Mouse (Mus musculus) spleen, adult 2 months (tissue): ENCODE measurements at regions not wholly inside any gene's neighbourhood (a gene's known extent, or its start where the extent isn't known, plus 50 kb on each side); places are given as distances from the start of the nearest gene placed in this dataset.

Experiments used
- DNase-seq, 2 experiments: peaks; one replicate each; pipeline versions ENCODE4 v3.0.0 to v3.0.0-alpha.2; 2012 to 2021; ENCODE audit warnings: low spot score in 2 of 2, low read depth in 1 of 2
- H3K27ac ChIP-seq: fragments of 200-500 bp; 2 replicates; pipeline ENCODE4 v1.5.1; 2012; ENCODE audit warnings: low read length, inconsistent platforms; ENCODE audit not compliant: insufficient read depth
- H3K27me3 ChIP-seq: fragments of 200-500 bp; 2 replicates; pipeline ENCODE4 v1.6.1; 2012; ENCODE audit warnings: mild to moderate bottlenecking, moderate library complexity, low read length, inconsistent platforms; ENCODE audit not compliant: control insufficient read depth, insufficient read depth
- H3K36me3 ChIP-seq: fragments of 200-500 bp; 2 replicates; pipeline ENCODE4 v1.6.1; 2012; ENCODE audit warnings: mild to moderate bottlenecking, low read length, inconsistent platforms; ENCODE audit not compliant: control insufficient read depth, insufficient read depth
- H3K4me1 ChIP-seq: fragments of 200-500 bp; 2 replicates; pipeline ENCODE4 v1.6.1; 2011; ENCODE audit warnings: inconsistent platforms; ENCODE audit not compliant: control insufficient read depth, insufficient read depth, insufficient read length
- H3K4me3 ChIP-seq: fragments of 200-500 bp; 2 replicates; pipeline ENCODE4 v1.5.1; 2011; ENCODE audit warnings: mild to moderate bottlenecking, inconsistent platforms; ENCODE audit not compliant: insufficient read depth, insufficient read length; ENCODE audit errors: extremely low read depth
- CTCF ChIP-seq: fragments of 200-500 bp; IDR thresholded peaks from 2 replicates; pipeline ENCODE4 v1.5.1; 2011; ENCODE audit warnings: mild to moderate bottlenecking, inconsistent platforms; ENCODE audit not compliant: insufficient read depth, insufficient read length, insufficient replicate concordance; ENCODE audit errors: extremely low read depth
- POLR2A ChIP-seq: fragments of 200-500 bp; IDR thresholded peaks from 2 replicates; pipeline ENCODE4 v1.6.1; 2011; ENCODE audit warnings: low read depth, low read length, inconsistent platforms
- WGBS: fragments of 180-500 bp; shearing (Covaris S2); methylation state at CpG from one replicate; pipeline ENCODE4 v1.1.7; 2018; 5-methylcytosine and 5-hydroxymethylcytosine counted together

DNA sequence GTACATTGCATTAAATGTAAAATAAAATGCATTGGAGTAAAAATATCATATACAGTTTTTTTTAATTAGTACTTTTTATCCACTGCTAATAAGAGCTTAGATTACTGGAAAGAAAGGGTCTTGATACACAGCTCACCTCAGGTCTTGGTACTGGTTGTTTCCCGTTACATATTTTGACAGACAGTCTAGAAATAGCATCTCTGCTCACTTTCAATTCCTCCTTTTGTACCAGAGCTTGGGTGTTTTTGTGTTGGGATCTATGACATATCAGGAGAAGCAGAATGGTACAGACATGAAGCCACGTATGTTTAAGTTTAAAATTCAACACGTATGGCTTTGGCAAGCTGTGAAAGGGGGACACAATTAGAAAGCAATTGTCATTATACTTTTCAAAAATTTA lies 80.3 kb upstream of the Smarca2 start:
- H3K36me3 ChIP-seq = no peaks in the 10 kb centered on the region
- H3K4me3 ChIP-seq = no peak overlapping the region
- H3K27ac ChIP-seq = no peak overlapping the region
- no peaks in the 10 kb centered on the region; the same call in 1 of the 2 replicates for H3K4me1 ChIP-seq
- TF ChIP-seq CTCF = no peak
- TF ChIP-seq POLR2A = no peak
- no peaks in the 10 kb centered on the region for H3K27me3 ChIP-seq
- DNase-seq = no peak
- 33% methylated on average over 3 of the region's 3 CpGs for WGBS

DNA sequence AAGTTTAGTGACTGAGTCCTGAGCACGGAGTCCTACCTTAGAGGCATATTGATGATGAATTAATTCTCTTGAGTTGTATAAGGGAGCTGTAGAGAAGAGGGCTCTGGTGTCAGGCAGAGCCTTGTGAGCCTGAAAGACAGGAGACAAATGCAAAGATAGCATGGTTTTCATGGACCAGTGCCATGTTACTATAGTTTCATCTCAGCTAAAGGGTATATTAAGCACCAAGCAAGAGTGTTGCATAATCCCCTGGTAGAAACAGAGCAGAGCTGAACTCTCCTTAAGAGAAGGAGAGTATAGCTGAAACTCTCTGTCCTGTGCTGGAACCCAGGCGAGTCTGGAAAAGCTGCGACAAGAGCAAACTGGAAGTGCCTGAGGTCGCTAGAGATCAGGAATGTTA lies 73.5 kb upstream of the Smarca2 start:
- 83% methylated on average over 4 of the region's 4 CpGs for WGBS

DNA sequence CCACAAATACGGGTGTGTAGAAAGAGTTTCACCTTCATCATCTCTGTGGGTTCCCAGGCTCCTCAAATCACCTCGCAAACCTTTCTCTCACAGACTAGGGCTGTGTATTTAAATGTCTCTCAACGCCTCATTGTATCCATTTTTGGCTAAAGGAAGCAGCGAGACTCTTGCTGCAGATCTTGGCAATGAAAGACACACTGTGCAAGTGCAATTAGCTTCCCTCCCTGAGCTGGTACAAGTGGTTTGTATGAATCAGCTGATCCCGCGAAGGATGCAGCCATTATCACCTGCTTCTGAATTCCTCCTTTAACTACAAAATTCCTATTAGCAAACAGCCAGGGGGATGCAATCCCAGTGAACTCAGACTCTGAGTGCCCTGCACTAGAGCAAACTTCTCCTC lies 72.3 kb upstream of the Smarca2 start:
- 68% methylated on average over 6 of the region's 6 CpGs for WGBS
- TF ChIP-seq CTCF (no peak), POLR2A (no peak)
- Histone ChIP-seq H3K36me3 (no peaks in the 10 kb centered on the region), H3K4me1 (no peaks in the 10 kb centered on the region), H3K27ac (no peak overlapping the region), H3K27me3 (no peaks in the 10 kb centered on the region), H3K4me3 (no peak overlapping the region)
- DNase-seq = no peak

More for the DNA sequence above, 73.5 kb upstream of the Smarca2 start:
- no peak for TF ChIP-seq CTCF
- TF ChIP-seq POLR2A = no peak
- Histone ChIP-seq H3K4me1 (no peaks in the 10 kb centered on the region), H3K4me3 (no peak overlapping the region), H3K27me3 (no peaks in the 10 kb centered on the region), H3K36me3 (no peaks in the 10 kb centered on the region), H3K27ac (no peak overlapping the region)
- DNase-seq = no peak

DNA sequence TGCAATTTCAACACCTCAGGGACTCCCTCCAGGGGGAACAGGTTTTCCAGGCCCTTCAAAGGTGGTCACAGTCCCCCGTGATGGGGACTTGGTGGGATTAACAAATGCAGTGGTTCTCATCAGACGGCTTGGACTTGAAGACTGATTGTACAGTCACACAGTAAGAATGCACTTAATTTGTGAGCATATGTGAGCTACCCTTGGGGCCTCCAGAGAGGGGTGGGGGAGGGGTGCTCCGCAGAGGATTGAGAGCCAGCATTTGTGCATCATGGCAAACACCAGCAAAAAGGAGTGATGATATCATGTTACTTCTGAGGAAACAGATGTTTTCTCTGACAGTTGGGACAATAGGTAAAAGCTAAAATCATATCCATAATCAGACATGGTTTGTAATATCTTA lies 59.2 kb upstream of the Smarca2 start:
- TF ChIP-seq POLR2A (no peak), CTCF (no peak)
- Histone ChIP-seq H3K4me3 (no peak overlapping the region), H3K27me3 (no peaks in the 10 kb centered on the region), H3K4me1 (no peaks in the 10 kb centered on the region), H3K36me3 (no peaks in the 10 kb centered on the region), H3K27ac (no peak overlapping the region)
- 74% methylated on average over 3 of the region's 3 CpGs for WGBS
- no peak for DNase-seq

DNA sequence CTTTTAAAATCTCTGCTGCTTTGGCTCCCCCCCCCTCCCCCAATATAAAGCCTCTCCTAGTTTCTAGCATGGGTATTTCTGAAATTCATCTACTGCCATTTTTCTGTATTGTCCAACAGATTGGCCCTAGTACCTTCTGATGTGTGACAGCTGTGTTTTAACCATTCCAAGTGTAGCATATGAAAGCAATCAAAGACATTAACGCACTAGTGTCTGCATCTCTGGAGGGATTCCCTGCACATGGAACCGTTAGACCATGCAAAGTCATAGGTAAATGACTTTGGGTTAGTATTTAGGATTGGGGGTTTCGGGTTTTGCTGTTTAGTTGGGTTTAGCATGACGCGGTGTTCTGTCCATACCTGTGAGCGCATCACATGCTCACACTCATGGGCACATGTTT lies 57.3 kb upstream of the Smarca2 start:
- Histone ChIP-seq H3K4me3 (no peak overlapping the region), H3K36me3 (no peaks in the 10 kb centered on the region), H3K27ac (no peak overlapping the region), H3K4me1 (no peaks in the 10 kb centered on the region), H3K27me3 (no peaks in the 10 kb centered on the region)
- WGBS = 87% methylated on average over 6 of the region's 6 CpGs
- DNase-seq = no peak
- TF ChIP-seq POLR2A (no peak), CTCF (no peak)

DNA sequence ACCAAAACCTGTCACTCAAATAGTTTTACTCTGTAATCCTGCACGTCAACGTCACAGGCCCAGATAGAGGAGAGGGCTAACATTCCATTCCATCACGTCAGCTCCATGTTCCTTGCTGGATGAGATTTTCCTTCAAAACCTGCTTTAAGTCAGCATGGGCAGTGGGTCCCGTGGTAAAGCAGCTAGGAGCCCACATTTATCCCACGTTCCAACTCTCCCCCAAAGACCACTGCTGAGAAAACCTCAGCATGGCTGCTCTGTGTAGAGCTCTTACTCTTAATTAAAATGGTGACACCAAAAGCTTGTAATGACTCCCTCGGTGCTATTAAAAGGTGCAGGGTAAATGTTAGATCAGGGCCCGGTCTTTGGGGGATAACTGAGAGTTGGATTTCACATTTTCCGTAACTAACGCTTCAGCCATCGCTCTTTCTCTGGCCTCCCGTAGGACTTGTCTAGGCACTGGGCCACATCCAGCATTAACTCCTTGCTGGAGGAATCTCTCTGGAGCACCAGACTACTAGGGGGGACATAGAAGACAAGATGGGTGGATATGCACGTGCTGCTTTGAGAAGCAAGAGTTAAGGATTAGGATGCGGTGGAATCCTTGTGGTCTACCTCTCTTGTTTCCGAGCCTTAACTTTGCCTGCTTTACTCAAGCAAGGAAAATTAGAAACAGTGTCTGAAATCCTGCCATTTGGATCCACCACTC lies 56.1 kb upstream of the Smarca2 start:
- H3K27me3 ChIP-seq = no peaks in the 10 kb centered on the region
- no peak overlapping the region for H3K4me3 ChIP-seq
- no peak overlapping the region for H3K27ac ChIP-seq
- DNase-seq = no peak
- no peak for TF ChIP-seq CTCF
- TF ChIP-seq POLR2A = no peak
- H3K36me3 ChIP-seq = no peaks in the 10 kb centered on the region
- WGBS = 90% methylated on average over 14 of the region's 14 CpGs
- H3K4me1 ChIP-seq = no peaks in the 10 kb centered on the region

DNA sequence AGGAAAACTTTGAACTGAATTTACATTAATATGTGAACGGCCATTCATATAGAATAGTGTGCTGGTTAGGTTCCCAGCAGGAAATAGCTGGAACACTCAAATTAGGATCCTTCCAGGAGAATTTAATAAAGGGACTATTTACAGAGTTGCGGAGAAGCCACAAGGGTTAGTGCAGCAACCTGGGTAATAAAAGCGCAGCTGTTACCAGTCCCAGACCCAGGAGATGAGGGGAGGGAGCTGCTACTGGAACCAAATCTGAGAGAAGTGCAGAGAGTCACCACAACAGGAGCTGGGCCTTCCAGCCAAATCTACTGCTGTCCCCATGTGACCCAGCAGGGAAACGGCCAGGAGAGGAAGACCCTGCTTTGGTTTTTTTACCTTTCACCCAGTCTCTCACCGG lies 54.6 kb upstream of the Smarca2 start:
- WGBS = 56% methylated on average over 5 of the region's 5 CpGs
- no peak for DNase-seq
- no peak overlapping the region for H3K4me3 ChIP-seq

More for the DNA sequence above, 54.6 kb upstream of the Smarca2 start:
- Histone ChIP-seq H3K36me3 (no peaks in the 10 kb centered on the region), H3K27me3 (no peaks in the 10 kb centered on the region), H3K4me1 (no peaks in the 10 kb centered on the region), H3K27ac (no peak overlapping the region)
- TF ChIP-seq CTCF (no peak), POLR2A (no peak)
